Mouse (Mus musculus) heart, postnatal 25 days (tissue): ENCODE measurements at regions not wholly inside any gene's neighbourhood (a gene's known extent, or its start where the extent isn't known, plus 50 kb on each side); places are given as distances from the start of the nearest gene placed in this dataset.
A peak's percentile ranks its signal among the peaks of the same experiment; 100 is the strongest.

Experiments
- DNase-seq: peaks from one replicate; pipeline ENCODE4 v3.0.0; 2022; ENCODE audit warnings: low spot score
- intact Hi-C: fragments of 180-260 bp; cut with DNase I; formaldehyde crosslinking; loops from one replicate; pipeline ENCODE4 v1.15.1; 2025

DNA sequence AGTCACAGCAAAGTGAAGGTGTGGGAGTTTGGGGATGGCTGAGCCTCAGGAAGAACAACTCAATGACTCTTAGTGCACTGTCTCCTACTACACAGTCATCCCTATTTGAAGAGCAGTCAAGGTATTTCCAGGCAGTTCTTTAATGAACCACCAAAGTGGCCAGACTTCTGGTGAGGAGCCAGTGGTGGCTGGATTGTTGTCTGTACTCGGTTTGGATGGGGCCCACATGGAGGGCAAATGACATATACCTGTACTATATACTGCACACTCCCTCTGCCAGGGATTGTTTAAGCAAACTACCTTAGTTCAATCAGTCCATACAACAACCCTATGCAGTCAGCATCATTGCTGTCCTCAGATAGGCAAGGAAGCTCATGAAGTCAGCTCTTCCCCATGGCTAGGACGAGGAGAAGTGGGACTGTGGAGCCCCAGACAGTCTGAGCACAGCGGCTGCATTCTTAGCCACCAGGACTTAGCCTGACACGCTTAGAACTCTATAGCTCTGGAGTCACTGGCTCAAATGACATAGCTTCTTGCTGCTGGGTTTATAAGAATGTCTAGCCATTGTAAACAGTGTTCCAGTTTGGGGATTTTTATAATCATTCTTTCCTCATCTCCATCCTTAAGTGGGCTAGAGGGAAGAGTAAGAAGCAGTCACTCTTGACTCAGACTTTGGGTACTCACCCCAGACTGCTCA, 72.8 kb upstream of the Boc start:
- intact Hi-C loops, result loop anchor here (5.0 kb wide), 1 partner anchor 74 kb away; the partner anchor contains the start of gene Boc
- no peak for DNase-seq

GRCm38 (mm10) chr16:44630861-44631260, 72.2 kb upstream of the Boc start:
- no peak for DNase-seq
- intact Hi-C loops, result loop anchor here (5.0 kb wide), 1 partner anchor 74 kb away; the partner anchor contains the start of gene Boc

DNA sequence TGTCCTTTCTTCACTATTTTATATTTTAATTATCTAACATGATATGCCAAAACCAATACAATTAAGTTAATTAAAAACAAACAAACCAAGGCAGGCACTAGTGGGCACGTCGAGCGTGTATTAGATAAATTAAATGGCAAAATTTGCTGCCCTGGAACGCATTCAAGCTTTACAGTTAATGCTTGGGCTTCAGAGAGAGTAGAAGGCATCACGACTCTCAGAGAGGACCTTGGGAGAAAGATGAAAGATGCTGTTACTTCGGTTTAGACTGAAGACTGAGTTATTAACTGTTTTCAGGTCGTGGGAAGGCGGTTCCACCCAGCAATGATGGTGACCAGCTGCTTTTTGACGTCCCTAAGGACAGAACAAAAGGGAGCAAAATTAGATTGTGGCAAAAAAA, 71.7 kb upstream of the Boc start:
- intact Hi-C loops, result loop anchor here (5.0 kb wide), 1 partner anchor 73 kb away; the partner anchor contains the start of gene Boc

GRCm38 (mm10) chr16:44629296-44630275, 70.9 kb upstream of the Boc start:
- peak; percentile 6 for DNase-seq
- intact Hi-C loops, result loop anchor here (5.0 kb wide), 1 partner anchor 72 kb away; the partner anchor contains the start of gene Boc

More for the DNA sequence above, 71.7 kb upstream of the Boc start:
- no peak for DNase-seq

DNA sequence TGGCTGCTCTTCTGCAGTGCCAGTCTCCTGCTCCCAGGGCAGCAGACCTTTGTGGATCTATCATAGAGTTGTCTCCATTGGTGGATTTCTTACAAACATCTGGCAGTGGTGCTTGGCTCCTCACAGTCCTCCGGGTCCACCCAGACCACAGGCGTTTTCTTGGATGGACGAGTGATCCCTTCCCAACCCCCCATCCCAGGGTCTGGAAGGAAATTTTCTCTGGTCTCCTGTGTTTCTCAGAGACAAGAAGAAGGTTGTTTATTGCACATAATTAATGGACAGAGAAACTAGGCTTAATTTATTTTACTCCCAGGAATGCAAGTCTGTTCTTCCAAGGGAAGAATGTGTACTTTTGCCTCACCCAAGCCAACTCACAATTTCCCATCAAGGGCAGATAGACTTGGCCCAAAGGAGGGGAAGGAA, 67.2 kb upstream of the Boc start:
- intact Hi-C loops, result no loop called here
- DNase-seq, result no peak

DNA sequence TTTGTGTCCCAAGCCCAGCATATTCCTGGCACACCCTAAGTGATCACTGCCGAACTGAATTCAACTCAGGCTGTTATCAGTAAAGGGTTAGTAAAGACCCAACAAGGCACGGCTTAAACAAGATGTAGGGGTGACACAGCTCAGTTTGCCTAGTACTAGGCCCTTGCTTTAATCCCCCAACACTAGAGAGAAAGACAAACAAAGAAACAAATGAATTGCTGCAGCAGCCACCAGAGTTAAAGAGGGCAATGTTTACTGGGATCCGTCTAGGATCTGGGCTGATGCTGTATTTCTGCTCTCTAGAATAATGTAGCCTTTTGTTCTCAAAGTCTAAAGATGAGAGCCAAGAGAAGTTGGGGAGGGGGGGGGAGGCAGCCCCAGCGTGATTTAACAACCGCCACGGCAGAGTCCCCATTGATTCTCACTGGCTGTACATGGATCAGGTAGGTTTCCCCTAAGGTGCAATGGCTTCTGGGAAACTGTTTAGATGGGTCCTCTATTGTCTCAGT, 66.5 kb upstream of the Boc start:
- intact Hi-C loops, result no loop called here
- DNase-seq, result no peak

DNA sequence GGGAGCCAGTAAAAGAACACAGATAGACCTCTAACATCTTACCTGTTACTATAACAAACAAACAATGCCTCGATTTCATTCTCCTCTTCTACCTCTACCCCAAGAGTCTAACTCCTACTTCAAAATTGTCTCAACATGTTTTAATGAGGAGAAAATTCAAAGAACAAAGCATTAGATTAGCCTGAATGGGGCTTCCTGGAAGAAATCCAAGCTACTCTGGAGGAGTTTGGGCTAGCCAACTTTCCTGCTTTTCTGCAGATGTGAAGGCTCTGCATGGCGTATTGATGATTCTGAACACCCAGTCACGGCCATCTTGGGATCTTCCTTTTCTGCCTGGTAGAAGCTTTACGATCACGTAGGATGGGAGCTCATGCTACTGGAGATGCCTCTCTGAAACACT, 62.9 kb upstream of the Boc start:
- no peak for DNase-seq
- intact Hi-C loops, result no loop called here

DNA sequence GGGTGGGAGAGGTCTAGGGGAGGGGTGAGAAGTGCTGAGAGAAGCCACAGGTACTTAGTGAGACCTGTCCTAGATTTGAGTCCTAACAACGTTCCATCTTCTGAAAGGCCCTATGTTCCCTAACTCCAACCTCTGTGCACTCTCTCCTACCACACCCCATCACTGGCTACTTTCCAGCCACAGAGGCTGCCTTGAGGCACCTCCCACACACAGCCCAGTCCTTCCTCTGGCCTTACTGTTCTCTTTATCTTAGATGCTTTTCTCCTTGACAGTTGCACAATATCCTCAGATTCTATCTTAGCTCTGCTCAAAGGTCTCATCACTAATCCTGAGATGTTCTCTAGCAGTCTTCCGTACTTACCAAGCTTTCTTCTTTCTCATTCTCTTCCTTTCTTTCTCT, 61.8 kb upstream of the Boc start:
- no peak for DNase-seq
- intact Hi-C loops, result no loop called here

DNA sequence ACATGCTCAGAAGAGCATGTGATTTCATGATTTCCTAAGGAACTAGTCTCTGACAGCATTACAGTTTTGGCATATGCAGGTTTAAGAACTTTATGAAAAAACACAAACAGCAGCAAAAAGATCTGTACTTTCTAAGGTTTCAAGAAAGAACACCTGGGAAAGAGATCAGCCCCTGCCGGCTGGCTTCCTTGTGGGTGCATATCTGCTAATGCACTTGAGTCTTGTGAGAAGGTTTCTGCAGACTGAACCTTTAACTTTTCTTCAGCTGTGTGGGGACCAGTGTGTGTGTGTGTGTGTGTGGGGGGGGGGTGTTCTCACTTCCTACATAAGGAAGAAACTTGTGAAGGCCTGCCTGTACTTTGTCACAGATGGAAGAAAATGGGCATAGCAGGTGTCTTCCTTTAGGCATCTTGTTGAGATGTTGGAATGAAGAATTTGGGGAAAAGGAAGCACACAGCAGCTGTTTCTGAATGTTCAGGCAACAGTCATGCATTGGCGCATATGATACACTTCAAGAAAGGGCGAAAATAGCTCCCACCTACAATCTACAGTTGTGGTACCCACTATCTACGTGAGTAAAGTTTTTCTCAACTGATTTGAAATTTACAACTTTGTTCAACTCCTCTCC, 60.9 kb upstream of the Boc start:
- no peak for DNase-seq
- intact Hi-C loops, result no loop called here

DNA sequence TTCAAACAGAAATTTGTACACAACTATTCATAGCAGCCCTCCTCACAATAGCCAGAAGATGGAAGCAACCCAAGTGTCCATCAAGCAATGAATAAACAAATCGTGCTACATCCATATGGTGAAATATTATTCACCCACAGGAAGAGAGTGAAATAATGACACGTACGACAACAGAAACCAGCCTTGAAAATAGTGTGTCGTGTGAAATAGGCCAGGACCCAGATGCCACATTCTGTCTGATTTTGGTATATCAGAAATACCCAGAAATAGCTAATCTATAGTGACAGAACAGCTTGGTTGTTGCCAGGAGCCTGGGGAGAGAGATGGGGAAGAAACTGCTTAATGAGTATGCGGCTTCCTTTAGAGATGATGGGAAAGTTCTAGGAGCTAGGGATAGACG, 58.3 kb upstream of the Boc start:
- DNase-seq, result no peak
- intact Hi-C loops, result no loop called here

DNA sequence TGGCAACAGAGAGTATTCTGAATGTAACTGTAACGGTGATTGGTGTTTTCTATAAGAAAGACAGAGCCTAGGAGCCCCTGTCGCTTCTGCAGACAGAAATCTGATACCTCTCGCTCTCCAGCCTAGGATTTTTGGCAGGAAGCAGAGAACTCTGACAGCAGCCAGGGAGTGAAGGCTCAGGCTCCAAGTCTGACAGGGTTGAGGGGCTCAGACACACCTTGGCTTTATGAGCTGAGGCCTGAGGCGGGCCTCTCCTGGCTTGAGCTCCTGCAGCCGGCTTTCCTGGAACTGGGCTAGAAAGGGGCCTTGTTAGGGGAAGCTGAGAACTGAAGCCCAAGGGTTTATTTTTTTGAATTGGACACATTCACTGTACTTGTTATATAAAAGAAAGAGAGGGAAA, 57.7 kb upstream of the Boc start:
- DNase-seq, result no peak
- intact Hi-C loops, result no loop called here

DNA sequence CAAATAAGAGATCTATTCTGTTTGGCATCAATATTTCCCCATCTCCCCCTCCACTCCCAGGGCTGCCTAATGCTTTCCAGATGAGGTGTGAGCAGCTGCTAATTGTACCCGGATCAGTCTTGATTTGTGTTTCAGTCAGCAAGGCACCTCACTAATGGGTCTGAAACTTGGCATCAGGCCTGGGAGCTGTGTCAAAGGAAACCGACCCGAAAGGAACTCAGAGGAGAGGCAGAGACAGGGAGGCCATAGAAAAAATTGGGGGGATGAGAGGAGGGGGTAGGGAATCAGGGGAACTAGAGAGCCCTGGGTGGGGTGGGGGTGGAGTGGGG, 57.1 kb upstream of the Boc start:
- intact Hi-C loops, result no loop called here
- no peak for DNase-seq

DNA sequence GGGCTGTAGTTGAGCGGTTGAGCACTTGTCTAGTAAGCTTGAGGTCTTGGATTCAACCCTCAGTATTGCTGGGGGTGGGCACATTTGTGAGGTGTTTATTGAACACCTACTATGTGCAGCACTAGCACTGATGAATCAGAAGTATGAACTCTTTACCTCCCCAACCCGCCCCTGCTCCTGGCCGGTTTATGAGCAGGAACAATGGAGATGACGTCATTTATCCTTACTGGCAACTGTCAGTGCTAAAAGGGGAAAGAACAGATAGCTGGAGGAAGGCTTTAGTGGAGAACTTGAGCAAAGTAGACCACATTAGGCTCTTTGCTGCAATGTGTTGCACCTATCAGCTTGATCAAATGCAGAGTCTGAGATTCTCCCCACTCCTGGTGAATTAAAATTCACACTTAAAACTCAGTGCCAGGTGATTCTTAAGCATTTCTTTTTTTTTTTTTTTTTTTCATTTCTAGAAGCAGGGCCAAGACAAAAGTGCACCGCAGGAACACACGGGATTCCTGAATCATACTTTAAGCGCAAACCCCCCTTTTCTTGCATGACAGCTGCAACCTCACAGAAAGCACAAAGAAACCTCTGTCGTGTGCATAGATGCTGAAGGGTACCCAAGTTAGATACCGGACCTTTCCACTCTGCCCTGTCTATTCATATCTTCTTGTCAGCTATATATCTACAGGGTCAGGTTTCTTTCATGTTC, 56.6 kb upstream of the Boc start:
- no peak for DNase-seq
- intact Hi-C loops, result no loop called here

DNA sequence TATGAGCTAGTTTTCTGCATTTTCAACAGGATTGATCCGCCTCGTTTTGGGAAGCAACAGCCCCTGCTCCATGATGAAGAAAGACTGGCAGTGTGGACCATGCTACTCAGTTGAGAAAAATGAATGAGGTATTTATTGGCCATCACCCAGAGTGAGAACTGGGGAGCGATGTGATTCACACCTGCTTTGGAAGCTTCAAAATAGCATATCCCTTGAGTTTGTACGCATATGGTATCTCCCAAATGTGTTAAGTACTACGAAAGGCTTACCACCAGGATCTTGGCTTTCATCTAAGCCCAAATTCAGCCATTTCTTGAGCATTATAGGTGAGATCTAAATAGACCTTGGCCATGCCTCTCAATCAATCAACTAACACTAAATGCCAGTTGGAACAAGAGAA, 55.5 kb upstream of the Boc start:
- intact Hi-C loops, result no loop called here
- no peak for DNase-seq

GRCm38 (mm10) chr16:44612676-44613075, 54.0 kb upstream of the Boc start:
- intact Hi-C loops, result no loop called here
- no peak for DNase-seq

DNA sequence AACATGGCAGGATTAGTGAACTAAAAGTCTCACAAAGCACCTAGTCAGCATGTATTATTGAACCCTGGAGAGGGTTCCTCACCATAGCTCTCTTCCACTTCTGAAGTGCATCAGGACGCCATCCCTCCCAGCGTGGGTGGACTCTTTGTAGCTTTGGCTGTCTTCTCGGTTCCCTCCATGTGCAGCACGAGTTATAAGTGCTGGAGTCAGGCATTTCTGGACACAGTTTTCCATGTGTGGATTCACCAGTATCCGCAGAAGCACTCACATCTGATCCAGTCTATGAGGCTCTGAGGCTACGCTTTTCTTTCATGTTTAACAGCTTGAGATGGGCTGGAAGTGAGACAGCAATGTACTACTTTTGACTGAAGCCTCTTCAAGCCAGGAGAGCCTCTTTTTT, 52.8 kb upstream of the Boc start:
- no peak for DNase-seq

GRCm38 (mm10) chr16:44608586-44608985, 49.9 kb upstream of the Boc start:
- no peak for DNase-seq
- intact Hi-C loops, result no loop called here

More for the DNA sequence above, 52.8 kb upstream of the Boc start:
- intact Hi-C loops, result no loop called here
